Mouse (Mus musculus) liver, embryonic 11.5 days (tissue): ENCODE data around the gene Limd1. TPM values are rescaled to one million over a fixed set of nuclear protein-coding genes. Genes with fewer than 3 reads are reported as not detected.

Source experiments
- ATAC-seq: fragments of 200-750 bp; cut with Nextera tagmentation; replicated peaks from 2 replicates; pipeline ENCODE4 v1.8.0; 2017; ENCODE audit warnings: moderate number of reproducible peaks, mild to moderate bottlenecking, moderate TSS enrichment, moderate library complexity; ENCODE audit not compliant: low FRiP score
- DNase-seq: peaks from one replicate; pipeline ENCODE4 v3.0.0-alpha.2; 2017; ENCODE audit warnings: low spot score
- H3K27ac ChIP-seq: fragments of 300-500 bp; sonication (generic); 2 replicates; pipeline ENCODE4 v1.5.1; 2014; ENCODE audit warnings: mild to moderate bottlenecking, low read depth, low read length, control low read depth
- H3K27me3 ChIP-seq: fragments of 300-500 bp; sonication (generic); replicated peaks from 2 replicates; pipeline ENCODE4 v1.6.1; 2014; ENCODE audit warnings: low read length, mixed read lengths; ENCODE audit not compliant: control insufficient read depth, insufficient read depth
- H3K36me3 ChIP-seq: fragments of 300-500 bp; sonication (generic); 2 replicates; pipeline ENCODE4 v1.6.1; 2014; ENCODE audit warnings: mild to moderate bottlenecking, low read length, moderate library complexity, mixed read lengths; ENCODE audit not compliant: control insufficient read depth, insufficient read depth
- H3K4me1 ChIP-seq: fragments of 300-500 bp; sonication (generic); replicated peaks from 2 replicates; pipeline ENCODE4 v1.6.1; 2014; ENCODE audit warnings: low read length, mixed read lengths; ENCODE audit not compliant: control insufficient read depth, insufficient read depth
- H3K4me2 ChIP-seq: fragments of 300-500 bp; sonication (generic); 2 replicates; pipeline ENCODE4 v1.6.1; 2014; ENCODE audit warnings: mild to moderate bottlenecking, control low read depth, moderate library complexity
- H3K4me3 ChIP-seq: fragments of 300-500 bp; sonication (generic); 2 replicates; pipeline ENCODE4 v1.5.1; 2014; ENCODE audit warnings: low read depth, low read length, control low read depth
- H3K9ac ChIP-seq: fragments of 300-500 bp; sonication (generic); 2 replicates; pipeline ENCODE4 v1.6.1; 2014; ENCODE audit warnings: low read depth, low read length, control low read depth
- H3K9me3 ChIP-seq: fragments of 300-500 bp; sonication (generic); 2 replicates; pipeline ENCODE4 v1.6.1; 2016; ENCODE audit warnings: low read length, inconsistent platforms, mixed read lengths; ENCODE audit not compliant: control insufficient read depth
- WGBS: fragments of 180-500 bp; shearing (Covaris S2); extraction: QIAGEN DNeasy Blood & Tissue Kit; methylation state at CpG from one replicate; pipeline ENCODE4 v1.1.7; 2014; 5-methylcytosine and 5-hydroxymethylcytosine counted together
- polyA plus RNA-seq: library from polyadenylated mRNA; unstranded; fragments of >200 nt; fragmentation: Nextera tagmentation; extraction: Ambion mirVana; gene quantifications from 2 replicates; pipeline ENCODE4 v1.2.1, GENCODE M21; 2014

Limd1 gene
- polyA plus RNA-seq, 1 experiment from 2014 or later = 41.7 TPM

- H3K4me1 ChIP-seq = peaks cover 17% of the 10 kb centered on the region
- H3K4me2 ChIP-seq = peak overlapping the region; percentile 89
- ATAC-seq (peak; percentile 56), DNase-seq (peak; percentile 66)
- H3K9me3 ChIP-seq = no peaks in the 10 kb centered on the region
- H3K4me3 ChIP-seq = peak overlapping the region; percentile 96
- no peaks in the 10 kb centered on the region for H3K36me3 ChIP-seq
- H3K27ac ChIP-seq = peak overlapping the region; percentile 90
- WGBS = under 1% methylated on average over 17 of the region's 17 CpGs
- peak overlapping the region; percentile 72 for H3K9ac ChIP-seq
- no peaks in the 10 kb centered on the region for H3K27me3 ChIP-seq
Observed at GRCm38 (mm10) chr9:123528926-123529295, 50.4 kb downstream of the Limd1 start.

- Histone ChIP-seq H3K4me3 (peak within 1 kb of the TSS; percentile 96), H3K9ac (peak within 1 kb of the TSS; percentile 92), H3K27ac (peak within 1 kb of the TSS; percentile 90), H3K27me3 (no peaks in the 10 kb centered on the region), H3K36me3 (no peaks in the 10 kb centered on the region), H3K9me3 (no peaks in the 10 kb centered on the region), H3K4me1 (peaks cover 17% of the 10 kb centered on the region), H3K4me2 (peak within 1 kb of the TSS; percentile 89)
- DNase-seq (peak; percentile 99), ATAC-seq (peak; percentile 98)
- WGBS = under 1% methylated on average over 74 of the region's 79 CpGs
Observed at GRCm38 (mm10) chr9:123529392-123530157, 51.1 kb downstream of the Limd1 start, which contains the start of gene Sacm1l. TSS of gene Sacm1l (plus strand) at chr9:123529759.

- Histone ChIP-seq H3K4me3 (peak overlapping the region; percentile 96), H3K4me1 (peaks cover 17% of the 10 kb centered on the region), H3K4me2 (peak overlapping the region; percentile 69), H3K9ac (peak overlapping the region; percentile 92), H3K9me3 (no peaks in the 10 kb centered on the region), H3K36me3 (no peaks in the 10 kb centered on the region), H3K27ac (peak overlapping the region; percentile 80), H3K27me3 (no peaks in the 10 kb centered on the region)
- 0% methylated on average over 13 of the region's 13 CpGs for WGBS
- ATAC-seq (no peak), DNase-seq (no peak)
Observed at GRCm38 (mm10) chr9:123530158-123530475, 51.6 kb downstream of the Limd1 start.

- H3K27ac ChIP-seq = no peak overlapping the region
- H3K4me1 ChIP-seq = peaks cover 15% of the 10 kb centered on the region
- H3K4me3 ChIP-seq = peak overlapping the region; percentile 96
- H3K27me3 ChIP-seq = no peaks in the 10 kb centered on the region
- peak overlapping the region; percentile 69 for H3K4me2 ChIP-seq
- ATAC-seq = no peak
- peak overlapping the region; percentile 92 for H3K9ac ChIP-seq
- H3K9me3 ChIP-seq = no peaks in the 10 kb centered on the region
- 52% methylated on average over 11 of the region's 11 CpGs for WGBS
- no peak for DNase-seq
- no peaks in the 10 kb centered on the region for H3K36me3 ChIP-seq
Observed at GRCm38 (mm10) chr9:123530566-123531130, 52.1 kb downstream of the Limd1 start.

- no peak for ATAC-seq
- Histone ChIP-seq H3K4me2 (peak overlapping the region; percentile 69), H3K4me3 (peak overlapping the region; percentile 96), H3K36me3 (no peaks in the 10 kb centered on the region), H3K27ac (no peak overlapping the region), H3K9ac (0 out of 2 replicates have a peak overlapping the region, but pooled peaks have one; percentile 92), H3K27me3 (no peaks in the 10 kb centered on the region), H3K4me1 (peaks cover 14% of the 10 kb centered on the region), H3K9me3 (no peaks in the 10 kb centered on the region)
- no peak for DNase-seq
Observed at GRCm38 (mm10) chr9:123531234-123531633, 52.7 kb downstream of the Limd1 start.

GRCm38 (mm10) chr9:123536613-123537012 is 58.1 kb downstream of the Limd1 start:
- WGBS = 93% methylated on average over 2 of the region's 2 CpGs
- peaks cover 5% of the 10 kb centered on the region for H3K4me1 ChIP-seq
- no peaks in the 10 kb centered on the region for H3K27me3 ChIP-seq
- no peak overlapping the region for H3K4me3 ChIP-seq
- H3K9me3 ChIP-seq = no peaks in the 10 kb centered on the region
- no peaks in the 10 kb centered on the region for H3K36me3 ChIP-seq
- H3K27ac ChIP-seq = no peak overlapping the region
- ATAC-seq = no peak
- H3K4me2 ChIP-seq = no peak overlapping the region
- no peak for DNase-seq
- no peak overlapping the region for H3K9ac ChIP-seq

- Histone ChIP-seq H3K9me3 (no peaks in the 10 kb centered on the region), H3K27ac (no peak overlapping the region), H3K27me3 (no peaks in the 10 kb centered on the region), H3K4me1 (no peaks in the 10 kb centered on the region), H3K4me3 (no peak overlapping the region), H3K9ac (no peak overlapping the region), H3K36me3 (no peaks in the 10 kb centered on the region), H3K4me2 (no peak overlapping the region)
- 74% methylated on average over 4 of the region's 4 CpGs for WGBS
- ATAC-seq (no peak), DNase-seq (no peak)
Observed at GRCm38 (mm10) chr9:123538189-123538588, 59.7 kb downstream of the Limd1 start.

GRCm38 (mm10) chr9:123539093-123539492 is 60.6 kb downstream of the Limd1 start:
- ATAC-seq = no peak
- Histone ChIP-seq H3K9me3 (no peaks in the 10 kb centered on the region), H3K9ac (no peak overlapping the region), H3K4me3 (no peak overlapping the region), H3K4me2 (no peak overlapping the region), H3K36me3 (no peaks in the 10 kb centered on the region; the same call in 1 of the 2 replicates), H3K27me3 (no peaks in the 10 kb centered on the region), H3K27ac (no peak overlapping the region), H3K4me1 (no peaks in the 10 kb centered on the region)
- no peak for DNase-seq
- WGBS = 59% methylated on average over 1 of the region's 1 CpGs

GRCm38 (mm10) chr9:123539823-123540222 is 61.3 kb downstream of the Limd1 start:
- Histone ChIP-seq H3K27ac (no peak overlapping the region), H3K36me3 (no peaks in the 10 kb centered on the region; the same call in 1 of the 2 replicates), H3K9me3 (no peaks in the 10 kb centered on the region), H3K4me1 (no peaks in the 10 kb centered on the region), H3K4me3 (no peak overlapping the region), H3K27me3 (no peaks in the 10 kb centered on the region), H3K9ac (no peak overlapping the region), H3K4me2 (no peak overlapping the region)
- 82% methylated on average over 2 of the region's 2 CpGs for WGBS
- no peak for ATAC-seq
- no peak for DNase-seq
